In genomic region chr12:88441922-88442809, GRCm38 (mm10) we compare ENCODE assay signal across 19 mouse cellular contexts.
DNase-seq lines count a peak whose midpoint lies in the region; ATAC-seq lines count a peak whose summit lies in the region.
"Had no signal": no experiment of that assay in that cellular context is flagged by ENCODE, and none has a peak within 500 bp of the region (broad histone marks: within the 10 kb centered on the region; RNA-seq: fewer than 3 reads in every experiment).

No protein-coding gene starts in this region.

- no peaks in the 10 kb centered on the region for H3K9me3 ChIP-seq in midbrain, embryonic 13.5 days
- H3K9me3 ChIP-seq in midbrain, embryonic 11.5 days (ENCODE audit: control insufficient read depth, low read length) = no peaks in the 10 kb centered on the region
- no peaks in the 10 kb centered on the region for H3K9me3 ChIP-seq in neural tube, embryonic 15.5 days (replicated peaks)
- H3K9me3 ChIP-seq: lung, embryonic 15.5 days; stomach, embryonic 15.5 days had no signal

- peaks cover 9% of the 10 kb centered on the region for H3K4me1 ChIP-seq in midbrain, embryonic 13.5 days (replicated peaks)
- no peaks in the 10 kb centered on the region for H3K4me1 ChIP-seq in midbrain, embryonic 11.5 days (ENCODE audit: control insufficient read depth, insufficient read depth, low read length)
- peaks cover 14% of the 10 kb centered on the region for H3K4me1 ChIP-seq in neural tube, embryonic 15.5 days
- H3K4me1 ChIP-seq: lung, embryonic 15.5 days had no signal

- H3K4me3 ChIP-seq in midbrain, embryonic 13.5 days (replicated peaks) = no peak overlapping the region
- no peak overlapping the region for H3K4me3 ChIP-seq in midbrain, embryonic 11.5 days (ENCODE audit: low read depth, low read length)
- H3K4me3 ChIP-seq in neural tube, embryonic 15.5 days (replicated peaks) = no peak overlapping the region
- H3K4me3 ChIP-seq: heart, adult 2 months; left cerebral cortex, adult 2 months; lung, embryonic 15.5 days; myocyte; stomach, embryonic 15.5 days had no signal

- H3K27ac ChIP-seq in midbrain, embryonic 13.5 days = peak overlapping the region; percentile 31
- H3K27ac ChIP-seq in midbrain, embryonic 11.5 days (ENCODE audit: low read depth, low read length) = no peak overlapping the region
- peak overlapping the region; percentile 48 for H3K27ac ChIP-seq in neural tube, embryonic 15.5 days (replicated peaks)
- H3K27ac ChIP-seq: heart, adult 2 months; left cerebral cortex, adult 2 months; lung, embryonic 15.5 days; stomach, embryonic 15.5 days had no signal

- H3K27me3 ChIP-seq in midbrain, embryonic 13.5 days = no peaks in the 10 kb centered on the region
- no peaks in the 10 kb centered on the region for H3K27me3 ChIP-seq in midbrain, embryonic 11.5 days (ENCODE audit: control insufficient read depth, insufficient read depth, low read length)
- H3K27me3 ChIP-seq in neural tube, embryonic 15.5 days (replicated peaks) = no peaks in the 10 kb centered on the region
- H3K27me3 ChIP-seq: lung, embryonic 15.5 days; stomach, embryonic 15.5 days had no signal

- DNase-seq in embryo, embryonic 11 days = peak; percentile 20
- no peak for DNase-seq in embryo, embryonic 10 days (ENCODE audit: low spot score)
- DNase-seq in midbrain, embryonic 11.5 days (ENCODE audit: low spot score, missing footprints) = no peak
- peak; percentile 20 for DNase-seq in forelimb bud, embryonic 11.5 days (ENCODE audit: low read depth, low spot score)
- no peak for DNase-seq in spleen, adult 18-20 months
- no peak for DNase-seq in cerebellum, postnatal 14 days
- DNase-seq: adrenal gland, adult 2 months; cerebellum, adult 9-11 months; heart, adult 2 months; heart, postnatal 14 days; kidney, adult 18-20 months; liver; thymus, postnatal 25 days had no signal

- no peak overlapping the region for H3K4me2 ChIP-seq in midbrain, embryonic 13.5 days (replicated peaks)
- no peak overlapping the region for H3K4me2 ChIP-seq in midbrain, embryonic 11.5 days
- H3K4me2 ChIP-seq in neural tube, embryonic 15.5 days = no peak overlapping the region
- H3K4me2 ChIP-seq: lung, embryonic 15.5 days; stomach, embryonic 15.5 days had no signal

- H3K9ac ChIP-seq in midbrain, embryonic 13.5 days (replicated peaks) = no peak overlapping the region
- H3K9ac ChIP-seq in midbrain, embryonic 11.5 days (ENCODE audit: low read length) = no peak overlapping the region
- H3K9ac ChIP-seq in neural tube, embryonic 15.5 days (replicated peaks) = no peak overlapping the region
- H3K9ac ChIP-seq: lung, embryonic 15.5 days; stomach, embryonic 15.5 days had no signal

- WGBS in midbrain, embryonic 13.5 days = 77% methylated on average over 14 of the region's 14 CpGs
- WGBS in midbrain, embryonic 11.5 days = 89% methylated on average over 14 of the region's 14 CpGs
- 52% methylated on average over 14 of the region's 14 CpGs for WGBS in neural tube, embryonic 15.5 days

- no peak; the same call in 1 of the 2 replicates for ATAC-seq in midbrain, embryonic 13.5 days
- ATAC-seq in midbrain, embryonic 11.5 days (ENCODE audit: low FRiP score) = no peak
- peak; percentile 28; the same call in 1 of the 2 replicates for ATAC-seq in neural tube, embryonic 15.5 days (ENCODE audit: low FRiP score)

- peaks cover 2% of the 10 kb centered on the region; the same call in 1 of the 2 replicates for H3K36me3 ChIP-seq in midbrain, embryonic 13.5 days
- H3K36me3 ChIP-seq in midbrain, embryonic 11.5 days (ENCODE audit: control insufficient read depth, insufficient read depth, low read length) = no peaks in the 10 kb centered on the region
- H3K36me3 ChIP-seq in neural tube, embryonic 15.5 days = peaks cover 8% of the 10 kb centered on the region; the same call in 1 of the 2 replicates
- H3K36me3 ChIP-seq: lung, embryonic 15.5 days; stomach, embryonic 15.5 days had no signal

Comparison
In these comparisons a context has a peak if more than half of its experiments do, and no peak if none do; other contexts are left out.
1. DNase-seq: peak in embryo, embryonic 11 days (single experiment) and forelimb bud, embryonic 11.5 days (single experiment); none in embryo, embryonic 10 days (single experiment), midbrain, embryonic 11.5 days (single experiment), spleen, adult 18-20 months (0 of 2) and cerebellum, postnatal 14 days (0 of 2).